Mouse (Mus musculus) midbrain, embryonic 15.5 days (tissue): ENCODE measurements at regions not wholly inside any gene's neighbourhood (a gene's known extent, or its start where the extent isn't known, plus 50 kb on each side); places are given as distances from the start of the nearest gene placed in this dataset.

Experiments used
- ATAC-seq: fragments of 200-750 bp; cut with Nextera tagmentation; replicated peaks from 2 replicates; pipeline ENCODE4 v1.8.0; 2017; ENCODE audit warnings: moderate TSS enrichment
- H3K27ac ChIP-seq: fragments of 300-500 bp; sonication (generic); 2 replicates; pipeline ENCODE4 v1.5.1; 2015; ENCODE audit warnings: mild to moderate bottlenecking, inconsistent platforms
- H3K27me3 ChIP-seq: fragments of 300-500 bp; sonication (generic); replicated peaks from 2 replicates; pipeline ENCODE4 v1.6.1; 2015; ENCODE audit warnings: inconsistent platforms
- H3K36me3 ChIP-seq: fragments of 300-500 bp; sonication (generic); replicated peaks from 2 replicates; pipeline ENCODE4 v1.6.1; 2015; ENCODE audit warnings: inconsistent platforms
- H3K4me1 ChIP-seq: fragments of 300-500 bp; sonication (generic); 2 replicates; pipeline ENCODE4 v1.6.1; 2015; ENCODE audit warnings: inconsistent platforms
- H3K4me2 ChIP-seq: fragments of 300-500 bp; sonication (generic); 2 replicates; pipeline ENCODE4 v1.6.1; 2015; ENCODE audit warnings: inconsistent platforms, mild to moderate bottlenecking, moderate library complexity
- H3K4me3 ChIP-seq: fragments of 300-500 bp; sonication (generic); 2 replicates; pipeline ENCODE4 v1.5.1; 2015; ENCODE audit warnings: mild to moderate bottlenecking, inconsistent platforms
- H3K9ac ChIP-seq: fragments of 300-500 bp; sonication (generic); 2 replicates; pipeline ENCODE4 v1.6.1; 2015; ENCODE audit warnings: mild to moderate bottlenecking, inconsistent platforms
- H3K9me3 ChIP-seq: fragments of 300-500 bp; sonication (generic); 2 replicates; pipeline ENCODE4 v1.6.1; 2016; ENCODE audit warnings: inconsistent platforms
- WGBS: fragments of 180-500 bp; shearing (Covaris S2); methylation state at CpG from one replicate; pipeline ENCODE4 v1.1.7; 2015; ENCODE audit warnings: mixed read lengths; 5-methylcytosine and 5-hydroxymethylcytosine counted together

DNA sequence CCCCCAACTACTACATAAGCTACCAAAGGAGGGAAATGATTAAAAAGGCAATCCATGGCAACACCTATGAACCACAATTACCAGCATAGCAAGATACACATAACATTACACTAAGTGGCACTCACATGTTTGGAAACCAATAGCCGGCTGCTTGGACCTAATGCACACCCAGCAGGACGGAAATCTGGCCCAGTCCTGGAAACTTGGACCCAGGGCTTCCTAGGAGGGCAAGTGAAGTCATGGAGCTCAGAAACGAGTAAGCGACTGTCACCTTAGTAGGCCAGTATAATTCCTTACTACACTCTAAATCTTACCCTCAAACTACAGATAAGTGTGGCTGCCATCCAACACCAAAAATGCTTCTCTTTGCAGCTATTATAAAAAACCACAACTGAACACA lies 168.6 kb upstream of the Ppp2r3a start:
- 96% methylated on average over 4 of the region's 4 CpGs for WGBS
- Histone ChIP-seq H3K4me1 (peaks cover 3% of the 10 kb centered on the region), H3K4me2 (no peak overlapping the region), H3K27ac (no peak overlapping the region), H3K27me3 (no peaks in the 10 kb centered on the region), H3K9ac (no peak overlapping the region), H3K4me3 (no peak overlapping the region), H3K9me3 (no peaks in the 10 kb centered on the region), H3K36me3 (no peaks in the 10 kb centered on the region)
- no peak for ATAC-seq

DNA sequence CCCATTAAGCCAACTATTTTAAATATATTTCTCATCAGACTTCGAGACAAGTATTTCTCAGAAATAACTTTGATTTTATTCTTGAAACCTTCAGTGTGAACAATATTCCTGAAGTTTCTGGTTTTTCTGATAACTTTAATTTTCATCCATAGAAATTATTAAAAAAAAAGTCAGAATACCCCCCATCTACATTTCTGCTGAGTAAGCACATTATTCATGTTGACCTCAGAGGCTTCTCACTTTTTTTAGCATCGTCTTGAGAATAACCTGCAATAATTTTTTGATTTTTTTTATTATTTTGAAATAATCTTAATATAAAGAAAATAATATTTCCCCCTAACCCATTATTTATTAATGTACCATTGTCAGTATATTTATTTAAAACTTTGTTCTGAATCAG lies 166.1 kb upstream of the Ppp2r3a start:
- Histone ChIP-seq H3K27me3 (no peaks in the 10 kb centered on the region), H3K9me3 (no peaks in the 10 kb centered on the region), H3K4me1 (no peaks in the 10 kb centered on the region), H3K4me3 (no peak overlapping the region), H3K36me3 (no peaks in the 10 kb centered on the region), H3K9ac (no peak overlapping the region), H3K27ac (no peak overlapping the region), H3K4me2 (no peak overlapping the region)
- ATAC-seq: no peak
- 88% methylated on average over 2 of the region's 2 CpGs for WGBS

DNA sequence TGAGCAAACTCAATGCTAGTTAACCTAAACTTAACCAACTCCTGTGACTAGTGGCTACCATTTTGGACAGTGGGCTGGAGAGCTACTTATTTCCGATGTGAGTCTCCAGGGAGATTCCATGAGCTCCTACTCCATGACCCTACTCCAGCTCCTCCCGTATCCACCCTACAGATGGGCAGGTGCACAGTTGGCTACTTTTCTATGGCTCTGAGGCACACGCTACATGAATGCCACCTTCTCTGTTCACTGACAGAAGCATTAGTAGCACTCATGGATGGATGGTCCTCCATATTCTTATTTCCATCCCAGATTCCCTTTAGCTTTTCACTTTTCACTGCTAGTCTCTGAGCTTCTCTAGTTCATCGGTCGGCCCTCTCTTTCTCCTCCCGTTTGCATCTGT lies 164.7 kb upstream of the Ppp2r3a start:
- H3K27ac ChIP-seq: no peak overlapping the region
- ATAC-seq: no peak
- H3K9me3 ChIP-seq: no peaks in the 10 kb centered on the region
- WGBS: 92% methylated on average over 6 of the region's 6 CpGs
- no peak overlapping the region for H3K4me3 ChIP-seq
- H3K9ac ChIP-seq: no peak overlapping the region
- H3K27me3 ChIP-seq: no peaks in the 10 kb centered on the region
- H3K4me1 ChIP-seq: 0 out of 2 replicates have a peak, but pooled peaks cover 1% of the 10 kb centered on the region
- no peak overlapping the region for H3K4me2 ChIP-seq
- no peaks in the 10 kb centered on the region for H3K36me3 ChIP-seq

DNA sequence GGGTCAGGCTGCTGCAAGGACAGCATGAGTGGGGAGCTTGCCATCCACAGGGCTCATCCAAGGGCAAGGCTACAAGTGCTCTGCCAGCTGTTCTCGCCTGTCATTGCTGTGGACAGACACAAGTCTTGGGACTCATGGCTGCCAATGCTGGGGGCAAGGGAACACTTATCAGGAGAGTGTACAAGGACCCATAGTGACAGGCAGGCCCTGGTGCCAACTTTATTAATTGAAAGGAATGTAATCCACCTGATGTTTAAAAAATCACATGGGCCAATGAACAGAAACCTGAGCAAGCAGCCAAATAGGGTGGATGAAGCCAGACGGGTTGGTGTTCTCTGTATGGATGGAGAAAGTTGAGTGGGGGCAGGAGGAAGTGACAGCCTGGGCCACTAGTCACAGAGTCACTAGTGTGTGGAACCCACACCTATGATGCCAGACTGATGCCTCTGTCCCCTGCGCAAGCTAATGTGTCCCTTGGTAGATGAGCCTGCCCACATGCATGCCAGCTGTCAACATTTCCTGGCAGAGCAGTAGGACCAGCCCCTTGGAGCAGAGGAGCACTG lies 161.6 kb upstream of the Ppp2r3a start:
- Histone ChIP-seq H3K27me3 (no peaks in the 10 kb centered on the region), H3K9ac (no peak overlapping the region), H3K4me1 (peaks cover 7% of the 10 kb centered on the region), H3K27ac (no peak overlapping the region), H3K4me3 (no peak overlapping the region), H3K4me2 (no peak overlapping the region), H3K9me3 (no peaks in the 10 kb centered on the region), H3K36me3 (no peaks in the 10 kb centered on the region)
- no peak for ATAC-seq
- 91% methylated on average over 3 of the region's 3 CpGs for WGBS

DNA sequence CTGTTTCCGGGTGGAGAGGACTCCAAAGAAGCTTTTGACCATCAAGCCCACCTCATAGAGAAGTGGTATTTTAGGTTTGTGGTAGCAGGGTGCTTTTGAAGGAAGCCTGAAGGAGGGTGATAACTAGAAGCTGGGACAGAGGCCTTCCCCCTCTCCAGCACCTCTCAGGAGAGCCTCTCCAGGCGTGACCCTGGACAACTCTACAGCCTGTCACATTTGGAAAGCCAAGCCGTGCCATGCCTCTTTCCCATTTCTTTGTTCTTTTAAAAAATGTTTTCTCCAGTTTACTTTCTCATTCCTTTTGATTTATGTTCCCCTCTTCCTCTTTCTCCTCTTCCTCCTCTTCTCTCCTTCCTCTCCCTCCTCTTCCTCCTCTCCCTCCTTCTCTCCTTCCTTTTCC lies 160.4 kb upstream of the Ppp2r3a start:
- Histone ChIP-seq H3K9me3 (no peaks in the 10 kb centered on the region), H3K4me2 (no peak overlapping the region), H3K4me3 (no peak overlapping the region), H3K36me3 (no peaks in the 10 kb centered on the region), H3K27me3 (no peaks in the 10 kb centered on the region), H3K27ac (0 out of 2 replicates have a peak overlapping the region, but pooled peaks have one; percentile 41), H3K4me1 (peaks cover 19% of the 10 kb centered on the region), H3K9ac (no peak overlapping the region)
- WGBS: 89% methylated on average over 3 of the region's 3 CpGs
- no peak for ATAC-seq

DNA sequence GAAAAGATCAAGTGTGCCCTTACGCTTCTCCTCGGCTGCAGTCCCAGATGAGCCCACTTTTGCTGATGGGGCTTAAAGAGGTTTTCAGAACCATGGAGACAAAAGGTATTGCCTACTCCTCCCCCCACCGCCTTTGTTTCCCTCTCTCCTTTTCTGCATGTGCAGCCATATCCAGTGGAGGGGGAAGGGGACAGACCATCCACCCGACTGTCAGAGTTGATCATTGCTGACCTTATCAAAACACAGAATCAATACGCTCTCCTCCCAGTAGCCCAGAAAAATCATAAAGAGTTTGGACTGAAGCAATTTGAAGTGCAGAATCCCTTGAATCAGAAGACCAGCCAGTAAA lies 159.9 kb upstream of the Ppp2r3a start:
- H3K27ac ChIP-seq: peak overlapping the region; percentile 41; the same call in 1 of the 2 replicates
- no peak overlapping the region for H3K4me3 ChIP-seq
- H3K4me1 ChIP-seq: peaks cover 24% of the 10 kb centered on the region
- H3K4me2 ChIP-seq: no peak overlapping the region
- no peaks in the 10 kb centered on the region for H3K9me3 ChIP-seq
- H3K9ac ChIP-seq: no peak overlapping the region
- 49% methylated on average over 5 of the region's 5 CpGs for WGBS
- no peaks in the 10 kb centered on the region for H3K36me3 ChIP-seq
- H3K27me3 ChIP-seq: no peaks in the 10 kb centered on the region
- no peak for ATAC-seq

DNA sequence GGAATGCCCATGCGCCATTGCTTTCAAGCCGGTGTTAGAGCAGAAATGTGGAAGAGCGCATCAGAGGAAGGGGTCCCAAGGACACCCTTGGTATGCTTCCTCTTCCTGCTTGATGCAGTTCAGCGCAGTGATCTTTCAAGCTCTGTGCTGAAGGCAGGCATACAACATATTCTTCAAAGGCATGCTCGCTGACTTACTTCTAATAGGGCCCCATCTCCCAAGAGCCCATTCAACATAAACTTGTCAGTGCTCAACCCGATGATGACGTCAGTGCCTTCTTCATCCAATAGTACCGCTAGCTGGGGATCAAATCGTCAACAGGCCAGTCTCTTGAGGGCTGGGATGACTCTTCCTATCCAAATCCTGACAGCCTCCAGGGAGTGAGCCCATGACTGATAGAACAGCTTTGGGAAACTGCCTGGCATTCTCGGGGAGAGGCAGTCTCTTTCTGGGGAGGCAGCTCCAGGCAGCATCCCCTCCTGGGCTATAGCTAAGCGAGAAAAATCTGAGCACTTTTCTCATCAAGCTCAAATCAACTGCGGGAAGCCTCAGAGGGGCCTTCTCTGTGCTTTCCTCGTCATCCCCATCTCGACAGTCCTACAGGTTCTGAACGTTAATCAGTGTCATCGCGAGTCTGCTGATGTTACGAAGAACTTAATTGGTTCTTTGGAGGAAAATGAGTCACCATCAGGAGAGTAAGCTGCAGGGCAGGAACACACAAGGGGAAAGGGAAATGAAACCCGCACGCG lies 159.4 kb upstream of the Ppp2r3a start:
- ATAC-seq: no peak
- peak overlapping the region; percentile 41; the same call in 1 of the 2 replicates for H3K27ac ChIP-seq
- no peaks in the 10 kb centered on the region for H3K9me3 ChIP-seq
- no peak overlapping the region for H3K4me3 ChIP-seq
- H3K4me2 ChIP-seq: no peak overlapping the region
- no peaks in the 10 kb centered on the region for H3K36me3 ChIP-seq
- no peak overlapping the region for H3K9ac ChIP-seq
- WGBS: 64% methylated on average over 21 of the region's 21 CpGs
- no peaks in the 10 kb centered on the region for H3K27me3 ChIP-seq
- H3K4me1 ChIP-seq: peaks cover 27% of the 10 kb centered on the region

DNA sequence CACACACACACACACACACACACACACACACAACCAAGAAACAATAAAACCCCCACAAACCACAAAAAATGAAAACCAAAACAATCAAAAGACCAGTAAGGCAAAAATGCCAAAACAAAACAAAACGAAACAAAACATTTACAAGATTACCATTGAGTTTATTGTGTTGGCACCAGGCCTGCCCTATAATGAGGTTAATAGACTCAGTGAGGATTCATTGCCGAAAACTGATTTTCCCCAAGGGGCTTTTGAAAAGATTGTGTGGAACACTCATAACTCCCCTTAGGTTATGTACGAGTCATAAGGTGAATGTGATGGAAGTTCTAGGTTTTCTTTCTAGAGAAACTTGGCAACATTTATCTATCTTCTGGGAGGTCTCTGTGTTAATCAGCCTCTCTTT lies 158.8 kb upstream of the Ppp2r3a start:
- 0 out of 2 replicates have a peak overlapping the region, but pooled peaks have one; percentile 41 for H3K27ac ChIP-seq
- 73% methylated on average over 3 of the region's 3 CpGs for WGBS
- ATAC-seq: no peak

DNA sequence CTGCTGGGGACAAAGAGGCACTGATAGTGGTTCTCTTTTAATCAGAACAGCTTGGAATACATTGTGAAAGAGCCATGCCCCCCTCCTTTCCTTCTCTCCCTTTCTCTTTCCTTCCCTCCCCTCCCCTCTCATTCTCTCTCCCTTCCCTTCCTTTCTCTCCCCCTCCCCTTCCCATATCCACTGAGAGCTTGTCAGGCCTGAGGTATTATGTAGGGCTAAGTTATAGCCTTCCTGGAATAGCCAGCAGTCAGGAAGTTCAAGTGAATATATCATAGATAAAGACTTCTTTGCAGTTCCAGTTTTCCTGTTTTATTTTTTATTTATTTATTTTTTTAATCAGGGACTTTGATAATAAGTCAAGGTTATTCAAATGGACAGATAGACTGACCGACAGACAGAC lies 156.5 kb upstream of the Ppp2r3a start:
- no peaks in the 10 kb centered on the region for H3K36me3 ChIP-seq
- no peak overlapping the region for H3K4me3 ChIP-seq
- H3K9ac ChIP-seq: no peak overlapping the region
- no peaks in the 10 kb centered on the region for H3K27me3 ChIP-seq
- H3K4me2 ChIP-seq: no peak overlapping the region
- no peak for ATAC-seq
- H3K27ac ChIP-seq: peak overlapping the region; percentile 82
- WGBS: 86% methylated on average over 1 of the region's 1 CpGs
- H3K4me1 ChIP-seq: peaks cover 53% of the 10 kb centered on the region
- H3K9me3 ChIP-seq: no peaks in the 10 kb centered on the region

More for the DNA sequence above, 158.8 kb upstream of the Ppp2r3a start:
- H3K4me1 ChIP-seq: peaks cover 33% of the 10 kb centered on the region
- no peaks in the 10 kb centered on the region for H3K36me3 ChIP-seq
- no peak overlapping the region for H3K4me3 ChIP-seq
- H3K27me3 ChIP-seq: no peaks in the 10 kb centered on the region
- no peak overlapping the region for H3K9ac ChIP-seq
- H3K9me3 ChIP-seq: no peaks in the 10 kb centered on the region
- H3K4me2 ChIP-seq: no peak overlapping the region

DNA sequence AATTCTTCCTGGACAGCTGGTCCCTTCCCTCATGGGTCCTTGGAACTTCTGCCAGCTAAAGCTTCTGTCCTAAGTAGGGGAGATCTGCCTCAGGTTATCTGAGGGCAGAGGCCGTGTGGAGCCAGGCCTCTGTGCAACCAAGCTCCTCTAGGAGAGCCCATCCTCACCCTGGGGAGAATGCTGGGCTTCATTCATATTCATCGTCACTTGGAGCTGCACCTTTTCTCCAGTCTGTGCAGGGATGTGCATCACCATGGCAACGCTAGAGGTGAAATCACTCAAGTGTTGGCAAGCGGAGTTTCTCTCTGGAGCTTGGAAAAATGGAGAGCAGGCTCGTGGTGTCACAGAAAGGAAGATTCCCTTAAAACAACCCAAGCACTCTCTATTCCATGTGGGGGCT lies 155.5 kb upstream of the Ppp2r3a start:
- Histone ChIP-seq H3K36me3 (no peaks in the 10 kb centered on the region), H3K9me3 (no peaks in the 10 kb centered on the region), H3K4me3 (no peak overlapping the region), H3K27ac (peak overlapping the region; percentile 82), H3K4me2 (0 out of 2 replicates have a peak overlapping the region, but pooled peaks have one; percentile 8), H3K27me3 (no peaks in the 10 kb centered on the region), H3K9ac (no peak overlapping the region), H3K4me1 (peaks cover 54% of the 10 kb centered on the region)
- ATAC-seq: peak; percentile 86
- 17% methylated on average over 5 of the region's 5 CpGs for WGBS

DNA sequence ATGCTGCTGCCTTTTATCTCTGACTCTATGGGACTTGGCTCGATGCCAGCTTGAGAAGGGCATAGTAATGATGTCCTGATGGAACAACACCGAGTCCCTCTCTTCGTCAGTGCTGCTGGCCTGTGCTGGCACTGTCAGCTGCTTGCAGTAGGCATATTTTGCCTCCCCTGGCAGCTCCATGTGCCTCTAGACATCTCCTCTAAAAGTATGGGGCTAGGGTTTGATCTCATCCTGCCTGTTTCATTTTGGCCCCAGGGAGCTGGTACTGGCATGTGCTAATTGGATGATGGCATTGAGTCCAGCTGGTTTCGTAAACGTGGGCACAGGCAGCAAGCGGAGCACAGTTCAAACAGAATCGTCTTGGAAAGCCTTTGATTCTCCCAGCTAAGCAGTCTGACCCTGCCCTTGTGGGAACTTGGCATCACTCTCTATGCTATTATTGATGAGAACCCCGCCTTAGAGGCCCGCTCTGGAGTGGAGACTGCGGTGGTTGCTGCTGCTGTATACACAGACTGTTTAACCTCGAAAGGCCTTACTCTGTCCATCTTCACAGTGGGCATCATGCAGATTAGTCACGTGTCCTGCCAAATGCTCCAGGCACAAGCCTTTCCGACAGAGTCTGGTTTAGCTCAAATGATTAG lies 153.0 kb upstream of the Ppp2r3a start:
- H3K9me3 ChIP-seq: no peaks in the 10 kb centered on the region
- peak overlapping the region; percentile 67 for H3K27ac ChIP-seq
- H3K36me3 ChIP-seq: no peaks in the 10 kb centered on the region
- no peak overlapping the region for H3K9ac ChIP-seq
- H3K27me3 ChIP-seq: no peaks in the 10 kb centered on the region
- no peak overlapping the region for H3K4me3 ChIP-seq
- WGBS: 23% methylated on average over 13 of the region's 13 CpGs
- ATAC-seq: peak; percentile 76
- no peak overlapping the region for H3K4me2 ChIP-seq
- peaks cover 48% of the 10 kb centered on the region for H3K4me1 ChIP-seq

DNA sequence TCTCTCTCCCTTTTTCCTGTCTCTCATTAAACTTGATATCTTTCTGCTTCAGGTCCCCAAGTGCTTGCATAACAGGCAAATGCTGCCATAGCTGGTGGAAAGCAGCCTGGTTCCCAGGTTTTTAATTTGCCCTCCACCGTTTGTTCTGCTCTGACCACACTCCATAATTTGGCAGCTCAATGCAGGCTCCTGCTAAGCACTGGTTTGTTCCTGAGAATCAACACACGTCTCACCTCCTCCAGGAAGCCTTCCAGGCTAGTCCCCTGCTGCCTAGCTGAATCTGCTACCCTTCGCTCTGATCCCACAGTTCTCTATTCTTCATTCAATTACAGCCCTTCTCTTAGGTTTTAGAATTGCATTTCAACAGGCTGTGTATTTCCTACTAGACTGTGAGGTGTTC lies 152.4 kb upstream of the Ppp2r3a start:
- WGBS: 54% methylated on average over 3 of the region's 3 CpGs
- H3K27ac ChIP-seq: peak overlapping the region; percentile 67
- no peak for ATAC-seq

More for the DNA sequence above, 152.4 kb upstream of the Ppp2r3a start:
- peaks cover 48% of the 10 kb centered on the region for H3K4me1 ChIP-seq
- H3K4me2 ChIP-seq: no peak overlapping the region
- no peak overlapping the region for H3K4me3 ChIP-seq
- H3K27me3 ChIP-seq: no peaks in the 10 kb centered on the region
- no peak overlapping the region for H3K9ac ChIP-seq
- H3K9me3 ChIP-seq: no peaks in the 10 kb centered on the region
- H3K36me3 ChIP-seq: no peaks in the 10 kb centered on the region
